Mouse (Mus musculus) CH12F3 (cell line): ENCODE measurements around the gene Foxn3.

Experiments
- in situ Hi-C: fragments of 300-500 bp; cut with MboI; formaldehyde crosslinking; loops from 2 replicates; pipeline ENCODE4 v1.14.3; 2020; ENCODE audit warnings: low sequenced_read_pairs

Foxn3 gene

DNA sequence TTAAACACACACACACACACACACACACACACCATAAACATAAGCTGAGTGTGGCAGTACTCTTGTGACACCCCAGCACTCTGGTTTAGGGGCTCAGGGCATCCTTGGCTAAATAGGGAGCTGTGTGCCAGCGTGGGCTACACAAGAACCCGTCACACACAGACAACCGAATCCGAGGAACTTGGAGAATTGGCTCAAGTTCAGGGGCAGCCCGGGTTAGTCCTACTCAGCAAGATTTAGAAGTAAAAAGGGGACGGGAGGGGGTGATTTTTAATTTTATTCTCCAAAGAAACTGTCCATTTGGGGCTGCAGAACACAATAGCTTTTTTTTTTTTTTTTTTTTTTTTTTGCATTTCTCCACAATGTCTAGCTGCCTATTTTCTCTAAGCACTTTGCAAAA lies 332.1 kb downstream of the Foxn3 start:
- in situ Hi-C loops: no loop called here

- in situ Hi-C loops: no loop called here
Observed at GRCm38 (mm10) chr12:99230783-99231048, 332.7 kb downstream of the Foxn3 start.

GRCm38 (mm10) chr12:99229973-99230782 lies 333.2 kb downstream of the Foxn3 start:
- in situ Hi-C loops: no loop called here

GRCm38 (mm10) chr12:99227313-99227952 lies 335.9 kb downstream of the Foxn3 start:
- in situ Hi-C loops: no loop called here

GRCm38 (mm10) chr12:99224863-99225603 lies 338.3 kb downstream of the Foxn3 start:
- in situ Hi-C loops: no loop called here

DNA sequence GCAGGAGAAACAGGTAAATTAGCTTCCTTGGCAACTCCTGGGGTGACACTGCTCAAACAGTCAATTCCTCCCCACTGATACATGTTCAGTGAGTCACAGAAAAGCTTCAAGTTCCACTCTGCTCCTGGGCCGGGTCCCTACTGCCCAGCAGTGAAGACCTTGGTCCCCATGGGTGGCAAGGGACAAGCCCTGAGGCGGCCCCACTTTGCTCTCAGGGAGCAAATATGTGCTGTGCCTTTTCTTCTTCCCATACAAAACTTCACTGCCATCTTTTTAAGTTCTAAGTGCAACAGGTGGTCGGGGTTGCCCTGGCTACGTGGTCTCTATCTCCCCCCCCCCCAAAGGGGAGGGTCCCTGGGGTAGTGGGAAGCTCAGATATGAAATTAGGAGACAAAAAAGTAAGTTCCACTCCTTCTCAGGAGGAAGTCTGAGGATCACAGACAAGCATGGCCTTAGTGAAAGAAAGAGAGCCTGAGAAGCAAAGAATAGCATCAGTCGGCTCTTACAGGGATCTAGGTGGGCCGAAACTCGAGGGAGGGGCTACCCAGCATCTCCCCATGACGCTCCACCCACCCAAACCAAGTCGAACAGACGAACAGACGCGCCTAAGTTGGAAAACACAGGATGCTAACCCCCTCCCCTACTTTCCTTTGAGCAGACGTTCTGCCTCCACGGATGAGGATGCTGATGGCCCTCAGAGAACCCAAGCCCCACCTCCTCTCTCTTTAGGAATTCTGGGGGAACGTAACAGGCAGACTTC lies 342.1 kb downstream of the Foxn3 start:
- in situ Hi-C loops: no loop called here

DNA sequence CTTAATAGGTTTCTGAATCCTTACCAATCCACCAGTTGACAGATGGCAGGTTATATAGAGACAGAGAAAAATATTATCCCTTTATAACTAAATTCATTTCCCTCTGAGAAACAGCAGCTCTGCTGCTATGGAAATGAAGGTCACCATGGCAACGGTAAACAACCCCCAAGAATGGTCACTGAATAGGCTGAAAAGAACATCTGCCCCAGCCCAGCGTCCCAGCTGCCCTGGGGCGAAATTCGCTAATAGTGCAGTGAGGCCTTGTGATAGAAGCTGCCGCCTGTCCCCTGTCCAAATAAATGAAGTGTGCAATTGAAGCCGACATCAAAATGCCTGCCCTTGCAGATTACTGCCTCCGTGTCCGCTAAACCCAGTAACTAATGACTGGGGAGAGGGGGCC lies 343.0 kb downstream of the Foxn3 start:
- in situ Hi-C loops: no loop called here

GRCm38 (mm10) chr12:99219812-99220211 lies 343.6 kb downstream of the Foxn3 start:
- in situ Hi-C loops: no loop called here

GRCm38 (mm10) chr12:99217145-99217698 lies 346.2 kb downstream of the Foxn3 start:
- in situ Hi-C loops: no loop called here

GRCm38 (mm10) chr12:99216341-99216761 lies 347.0 kb downstream of the Foxn3 start:
- in situ Hi-C loops: no loop called here

DNA sequence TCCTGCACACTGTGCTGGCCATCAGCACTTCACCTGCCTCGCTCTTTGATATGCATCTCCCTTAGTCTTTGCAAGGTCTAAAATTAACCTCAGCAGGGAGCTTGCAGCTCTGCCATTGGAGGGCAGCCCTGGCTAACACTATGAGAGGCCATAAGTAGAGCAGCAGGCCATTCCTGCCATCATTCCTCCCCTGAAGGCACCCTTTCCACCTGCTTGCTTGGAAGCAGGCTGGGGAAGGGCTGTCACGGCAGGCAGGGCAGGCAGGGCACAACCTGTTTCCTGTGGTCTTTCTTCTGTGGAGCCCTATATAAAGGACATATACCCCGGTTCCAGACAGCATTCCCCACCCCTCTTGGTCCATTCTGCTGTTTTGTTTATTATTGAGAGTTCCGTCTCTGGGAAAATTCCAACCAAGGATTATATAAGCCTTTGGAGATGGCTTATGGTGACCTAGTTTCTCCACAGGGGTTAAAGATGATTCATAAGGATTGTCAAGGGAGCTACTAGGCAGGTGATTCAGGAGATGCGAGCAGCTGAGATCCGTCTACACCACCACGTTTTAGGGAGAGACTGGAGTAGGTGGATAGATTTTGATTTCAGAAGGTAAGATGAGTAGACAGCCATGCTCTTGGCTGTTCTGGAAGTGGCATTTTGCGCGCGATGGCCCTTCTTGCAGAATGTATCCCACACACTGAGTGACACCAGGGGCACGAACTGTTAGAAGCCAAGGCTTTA lies 347.7 kb downstream of the Foxn3 start:
- in situ Hi-C loops: no loop called here

- in situ Hi-C loops: no loop called here
Observed at GRCm38 (mm10) chr12:99214098-99214497, 349.3 kb downstream of the Foxn3 start.

DNA sequence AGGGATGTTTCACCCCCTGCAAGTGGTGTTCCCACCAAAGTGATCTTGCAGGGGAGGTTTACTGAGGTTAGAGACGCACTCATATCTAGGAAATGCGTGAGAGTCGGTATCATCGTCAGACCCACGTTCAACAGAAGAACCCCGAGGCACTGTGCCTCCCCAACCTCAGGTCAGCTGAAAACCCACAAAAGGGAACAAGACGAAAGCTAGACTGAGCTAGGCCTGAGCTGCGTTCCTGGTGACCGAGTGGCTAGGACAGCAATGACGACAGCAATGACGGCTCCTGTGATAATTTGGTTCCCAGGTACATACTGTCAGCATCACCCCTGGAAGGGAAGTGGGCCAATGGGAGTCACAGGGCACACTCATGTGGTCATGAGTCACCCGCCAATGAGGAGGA lies 350.2 kb downstream of the Foxn3 start:
- in situ Hi-C loops: no loop called here

- in situ Hi-C loops: no loop called here
Observed at GRCm38 (mm10) chr12:99209801-99210200, 353.6 kb downstream of the Foxn3 start.

- in situ Hi-C loops: no loop called here
Observed at GRCm38 (mm10) chr12:99208251-99208650, 355.1 kb downstream of the Foxn3 start.

- in situ Hi-C loops: no loop called here
Observed at GRCm38 (mm10) chr12:99207014-99207612, 356.3 kb downstream of the Foxn3 start.

GRCm38 (mm10) chr12:99205734-99206133 lies 357.6 kb downstream of the Foxn3 start:
- in situ Hi-C loops: no loop called here

- in situ Hi-C loops: no loop called here
Observed at GRCm38 (mm10) chr12:99199124-99199483, 364.3 kb downstream of the Foxn3 start.

DNA sequence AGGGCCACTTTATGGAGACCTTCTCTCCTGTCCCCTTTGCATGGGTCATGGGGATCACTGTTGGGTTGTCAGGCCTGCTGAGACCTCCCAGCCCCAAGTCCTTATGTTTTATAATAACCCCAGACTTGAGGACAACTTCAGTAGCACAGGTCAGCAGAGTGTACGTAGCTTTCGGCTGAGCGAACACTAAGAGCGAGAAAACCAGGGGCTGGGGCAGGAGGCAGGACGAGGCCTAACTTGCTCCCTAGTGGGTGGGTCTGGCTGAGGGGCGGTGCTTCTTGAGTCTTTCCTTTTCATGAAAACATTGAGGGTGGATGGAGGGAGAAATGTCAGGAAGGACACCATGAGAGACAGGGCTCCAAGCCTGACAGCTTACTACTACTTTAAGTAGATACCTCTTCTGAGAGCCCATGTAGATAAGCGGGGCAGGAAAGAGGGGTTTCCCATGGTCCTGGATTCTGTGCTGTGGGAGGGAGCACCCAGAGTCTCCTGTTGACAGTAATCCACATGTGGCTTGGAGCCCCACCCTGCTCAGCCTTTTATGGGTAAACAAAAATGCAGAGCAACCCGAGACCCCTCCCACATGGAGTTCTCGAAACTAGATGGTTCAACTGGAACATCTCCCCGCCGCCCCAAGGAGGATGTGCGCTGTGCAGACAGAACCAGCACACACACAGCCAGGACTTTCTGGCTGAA lies 364.8 kb downstream of the Foxn3 start:
- in situ Hi-C loops: no loop called here
